Mouse (Mus musculus): ENCODE measurements around the gene Fam162a.
"Not testable (repeated sequence)": the region's sequence is repeated elsewhere in the genome, so short reads cannot be mapped to it uniquely, and the experiment has no call there.

The Fam162a gene

DNA sequence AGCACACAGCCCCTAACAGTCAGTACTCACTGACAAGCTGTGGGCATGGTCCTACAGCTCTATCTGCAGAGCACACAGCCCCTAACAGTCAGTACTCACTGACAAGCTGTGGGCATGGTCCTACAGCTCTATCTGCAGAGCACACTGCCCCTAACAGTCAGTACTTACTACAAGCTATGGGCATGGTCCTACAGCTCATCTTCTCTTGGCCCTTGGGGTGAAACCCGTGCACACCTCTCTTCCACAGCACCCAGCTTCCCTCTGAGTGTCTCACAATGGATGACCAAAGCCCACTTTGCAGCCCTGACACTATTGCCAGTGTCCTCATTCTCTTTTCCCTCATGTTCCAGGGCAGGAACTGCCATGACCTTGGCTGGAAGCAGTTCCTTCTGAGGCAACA lies 8.9 kb downstream of the Fam162a start:
- DNase-seq (ENCODE audit: low spot score in 2 of 2) = not testable (repeated sequence)

DNA sequence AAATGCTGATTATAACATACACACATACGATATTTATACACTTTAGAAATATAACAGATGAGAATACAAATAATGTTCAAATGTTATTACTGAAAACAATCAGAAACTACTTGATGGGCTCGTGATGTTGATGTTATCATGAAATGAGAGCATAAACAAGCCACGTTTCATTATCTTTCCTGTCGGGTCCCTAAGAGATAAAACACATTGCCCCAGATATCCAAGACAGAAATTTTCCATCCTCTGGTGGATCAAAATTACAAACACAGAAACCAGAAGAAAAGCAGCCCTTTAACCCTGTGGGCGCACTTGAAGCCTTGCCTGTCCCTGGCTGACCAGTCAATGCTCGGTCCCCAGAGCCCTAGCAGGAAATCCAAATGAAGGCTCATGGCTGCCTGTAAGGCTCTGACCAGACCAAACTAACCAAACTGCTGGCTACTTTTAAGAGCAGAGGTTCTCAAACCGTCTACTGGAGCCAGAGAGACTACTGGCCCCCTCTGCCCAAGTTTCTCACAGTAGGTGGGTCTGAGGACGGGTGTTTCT lies 13.4 kb downstream of the Fam162a start:
- no peak for DNase-seq (ENCODE audit: low spot score in 2 of 2)

DNA sequence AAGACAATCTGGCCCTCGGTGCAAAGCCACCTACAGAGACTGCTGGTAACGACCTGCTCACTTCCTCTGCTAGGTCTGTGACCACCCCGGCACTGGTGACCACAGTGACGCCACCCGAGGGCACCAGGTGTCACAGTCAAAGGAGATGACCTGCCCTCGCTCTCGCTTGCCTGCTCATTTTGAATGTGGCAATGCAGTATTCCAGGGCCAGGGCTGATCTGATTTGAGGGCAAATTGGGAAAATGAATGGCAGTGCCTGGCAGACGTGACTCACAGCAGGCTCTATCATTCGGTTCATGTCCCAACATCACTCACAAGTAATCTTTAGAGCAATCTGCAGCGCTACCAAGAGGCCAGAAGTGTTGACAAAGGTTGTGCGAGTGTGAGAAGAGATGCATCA lies 15.0 kb downstream of the Fam162a start:
- no peak for DNase-seq (ENCODE audit: low spot score in 2 of 2)

- DNase-seq (ENCODE audit: low spot score in 2 of 2) = no peak
Measured at GRCm38 (mm10) chr16:36054920-36055319, 16.5 kb downstream of the Fam162a start.

GRCm38 (mm10) chr16:36053524-36054275 lies 17.7 kb downstream of the Fam162a start:
- no peak for DNase-seq (ENCODE audit: low spot score in 2 of 2)

DNA sequence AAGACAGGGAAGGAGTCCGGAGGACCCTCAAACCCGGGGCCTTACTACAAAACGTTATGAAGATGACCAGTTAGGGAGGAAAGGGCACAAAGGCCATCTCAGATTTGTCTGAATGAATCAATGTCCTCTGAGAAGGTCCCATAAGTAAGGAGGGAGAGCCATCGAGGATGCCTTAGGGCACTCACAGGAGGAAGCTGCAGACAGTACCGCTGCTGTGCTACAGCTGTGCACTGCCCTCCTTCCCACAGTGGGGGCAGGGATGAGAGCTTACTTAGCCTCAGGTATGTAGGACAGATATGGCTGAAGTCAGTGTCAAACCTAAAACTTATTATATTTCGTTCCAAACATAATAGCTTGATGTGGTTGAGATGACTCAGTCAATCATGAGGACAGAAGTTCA lies 19.9 kb downstream of the Fam162a start:
- DNase-seq (ENCODE audit: low spot score in 2 of 2) = no peak

- DNase-seq (ENCODE audit: low spot score in 2 of 2) = no peak
Measured at GRCm38 (mm10) chr16:36047538-36047937, 23.9 kb downstream of the Fam162a start.

DNA sequence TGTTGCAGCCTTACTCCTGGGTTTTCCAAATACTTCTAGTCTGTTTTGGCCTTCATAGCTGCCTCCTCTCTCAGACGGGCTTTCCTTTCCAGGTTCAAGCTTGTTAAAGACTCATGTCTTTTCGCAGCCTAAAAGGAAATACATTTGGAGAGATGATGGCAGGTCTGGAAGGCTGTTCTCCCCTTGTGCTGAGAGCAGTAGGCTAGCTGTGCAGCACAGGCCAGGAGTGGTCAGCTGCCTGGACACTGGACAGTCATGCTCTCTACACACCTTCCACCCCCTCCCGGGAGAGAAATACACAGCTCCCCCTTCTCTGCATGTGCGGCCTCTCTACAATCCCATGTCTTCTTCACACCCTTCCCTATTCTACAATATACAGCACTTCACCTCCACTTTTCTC lies 27.4 kb downstream of the Fam162a start:
- DNase-seq (ENCODE audit: low spot score in 2 of 2) = no peak

GRCm38 (mm10) chr16:36043073-36043472 lies 28.3 kb downstream of the Fam162a start:
- DNase-seq (ENCODE audit: low spot score in 2 of 2) = no peak

GRCm38 (mm10) chr16:36041625-36042020 lies 29.8 kb downstream of the Fam162a start:
- no peak for DNase-seq (ENCODE audit: low spot score in 2 of 2)

DNA sequence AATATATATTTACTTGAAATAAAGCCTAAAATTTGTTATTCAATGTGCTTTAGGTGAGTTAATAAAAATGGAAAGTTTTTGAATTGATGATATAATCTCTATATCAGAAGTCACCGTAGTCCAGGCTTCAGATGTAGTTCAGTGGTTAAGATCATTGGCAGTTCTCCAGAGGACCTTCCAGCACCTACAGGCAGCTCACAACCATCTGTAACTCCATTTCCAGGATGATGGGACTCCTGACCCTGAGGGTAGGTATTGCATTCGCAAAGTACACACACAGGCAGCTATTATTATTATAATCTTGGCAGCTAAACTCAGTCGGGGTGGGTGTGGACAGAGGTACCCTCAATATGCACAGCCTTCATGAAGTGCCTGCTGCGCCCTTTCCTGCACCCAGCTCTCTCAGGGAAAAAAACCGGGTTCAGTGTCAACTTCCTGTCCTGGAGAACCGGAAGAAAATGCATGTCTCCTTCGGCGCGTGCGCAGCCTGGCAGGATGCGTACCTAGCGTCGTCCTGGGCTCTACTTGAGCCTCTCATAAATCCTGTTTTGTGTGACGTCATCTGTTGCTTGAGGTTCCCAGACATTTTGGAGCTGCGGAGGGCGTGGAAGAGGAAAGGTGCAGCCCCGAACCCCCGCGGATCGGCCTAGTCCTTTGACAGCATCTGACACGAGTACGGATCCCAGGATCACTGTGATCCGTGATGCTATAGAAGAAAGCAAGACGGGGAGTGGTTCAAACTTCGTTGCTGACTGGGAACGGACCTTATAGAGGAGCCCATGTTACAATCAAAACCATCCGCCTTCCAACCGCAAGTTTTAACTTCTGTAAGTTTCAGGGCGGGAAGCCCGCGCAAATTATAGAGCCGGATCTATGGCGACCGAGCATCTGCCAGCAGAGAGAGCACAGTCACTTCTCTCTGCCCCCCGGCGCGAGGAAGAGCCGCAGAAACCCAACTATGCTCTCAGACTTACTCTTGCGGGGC lies 30.5 kb downstream of the Fam162a start, which contains the start of gene Wdr5b:
Wdr5b (plus strand) TSS at position 551 of the 985 bp plus-strand sequence.
- DNase-seq (ENCODE audit: low spot score in 2 of 2) = peak; percentile 67 to 90

DNA sequence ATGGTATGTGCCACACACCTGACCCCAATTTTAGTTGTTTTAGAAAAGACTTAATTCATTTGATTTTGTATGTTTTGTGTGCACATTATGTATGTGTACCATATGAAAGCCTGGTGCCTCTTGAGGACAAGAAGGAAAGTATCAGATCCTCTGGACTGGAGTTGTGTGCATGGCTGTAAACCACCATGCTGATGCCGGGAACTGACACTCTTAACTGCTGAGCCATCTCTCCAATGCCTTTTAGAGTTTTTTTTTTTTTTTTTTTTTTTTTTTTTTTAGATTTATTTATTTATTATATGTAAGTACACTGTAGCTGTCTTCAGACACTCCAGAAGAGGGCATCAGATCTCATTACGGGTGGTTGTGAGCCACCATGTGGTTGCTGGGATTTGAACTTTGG lies 43.3 kb downstream of the Fam162a start:
- DNase-seq (ENCODE audit: low spot score in 2 of 2) = not testable (repeated sequence)

- DNase-seq (ENCODE audit: low spot score in 2 of 2) = no peak
Measured at GRCm38 (mm10) chr16:36016335-36016734, 55.1 kb downstream of the Fam162a start.

GRCm38 (mm10) chr16:36008396-36008795 lies 63.0 kb downstream of the Fam162a start:
- no peak for DNase-seq (ENCODE audit: low spot score in 2 of 2)

- not testable (repeated sequence) for DNase-seq (ENCODE audit: low spot score in 2 of 2)
Measured at GRCm38 (mm10) chr16:35998852-35999251, 72.5 kb downstream of the Fam162a start.

Measured in urinary bladder, adult 18-20 months (tissue).